Mouse (Mus musculus) spleen, embryonic (tissue): ENCODE measurements around the gene Nifk.

Experiments used
- CTCF ChIA-PET: fragments of 350-600 bp; sonication (Branson Sonifier 250); formaldehyde crosslinking; loops from one replicate; lab custom pipeline; 2022; lab: Charles Lee

The Nifk gene

GRCm38 (mm10) chr1:118321661-118322201 lies at the start of gene Nifk:
Nifk (plus strand) TSS chr1:118321839.
- CTCF ChIA-PET: interaction anchor here (0.6 kb wide), 2 partner anchors 74 to 105 kb away, joined by 3 read pairs; no protein-coding TSS in a partner anchor

GRCm38 (mm10) chr1:118275139-118275538 lies 46.5 kb upstream of the Nifk start:
- CTCF ChIA-PET: no interaction called here

GRCm38 (mm10) chr1:118292291-118292690 lies 29.3 kb upstream of the Nifk start:
- CTCF ChIA-PET: no interaction called here

- CTCF ChIA-PET: no interaction called here
Measured at GRCm38 (mm10) chr1:118294192-118294591, 27.4 kb upstream of the Nifk start.

- CTCF ChIA-PET: no interaction called here
Measured at GRCm38 (mm10) chr1:118294826-118295225, 26.8 kb upstream of the Nifk start.

GRCm38 (mm10) chr1:118296673-118297072 lies 25.0 kb upstream of the Nifk start:
- CTCF ChIA-PET: no interaction called here

- CTCF ChIA-PET: no interaction called here
Measured at GRCm38 (mm10) chr1:118297719-118298118, 23.9 kb upstream of the Nifk start.

- CTCF ChIA-PET: interaction anchor here (0.6 kb wide), 2 partner anchors 53 to 78 kb away, joined by 4 to 10 read pairs; no protein-coding TSS in a partner anchor
Measured at GRCm38 (mm10) chr1:118310780-118311621, 10.6 kb upstream of the Nifk start.

- CTCF ChIA-PET: no interaction called here
Measured at GRCm38 (mm10) chr1:118311622-118312326, 9.9 kb upstream of the Nifk start, which contains the start of gene Tsn. Tsn (minus strand) TSS chr1:118311739.

- CTCF ChIA-PET: no interaction called here
Measured at GRCm38 (mm10) chr1:118320696-118321095, 943 bp upstream of the Nifk start.

GRCm38 (mm10) chr1:118334749-118335713 lies 13.4 kb downstream of the Nifk start:
- CTCF ChIA-PET: no interaction called here

- CTCF ChIA-PET: no interaction called here
Measured at GRCm38 (mm10) chr1:118335847-118336246, 14.2 kb downstream of the Nifk start.

- CTCF ChIA-PET: no interaction called here
Measured at GRCm38 (mm10) chr1:118337921-118338320, 16.3 kb downstream of the Nifk start.

- CTCF ChIA-PET: no interaction called here
Measured at GRCm38 (mm10) chr1:118343649-118344435, 22.2 kb downstream of the Nifk start.

GRCm38 (mm10) chr1:118349922-118350321 lies 28.3 kb downstream of the Nifk start:
- CTCF ChIA-PET: no interaction called here

- CTCF ChIA-PET: no interaction called here
Measured at GRCm38 (mm10) chr1:118359071-118359761, 37.6 kb downstream of the Nifk start.

- CTCF ChIA-PET: no interaction called here
Measured at GRCm38 (mm10) chr1:118367970-118368369, 46.3 kb downstream of the Nifk start.

GRCm38 (mm10) chr1:118368721-118369461 lies 47.3 kb downstream of the Nifk start:
- CTCF ChIA-PET: no interaction called here

- CTCF ChIA-PET: no interaction called here
Measured at GRCm38 (mm10) chr1:118377784-118378183, 56.1 kb downstream of the Nifk start.
